Mouse (Mus musculus) CH12.LX (cell line): ENCODE measurements around the gene Ncf4. TPM values are rescaled to one million over a fixed set of nuclear protein-coding genes. Genes with fewer than 3 reads are reported as not detected.

Experiments
- DNase-seq: peaks from one replicate; pipeline ENCODE4 v3.0.0-alpha.2; 2013; ENCODE audit errors: extremely low read depth
- H3K27ac ChIP-seq: 2 replicates; pipeline ENCODE4 v1.5.1; 2012; ENCODE audit warnings: low read depth, mild to moderate bottlenecking, control low read depth, moderate library complexity; ENCODE audit not compliant: insufficient read depth
- H3K27me3 ChIP-seq: replicated peaks from 2 replicates; pipeline ENCODE3; 2012; ENCODE audit warnings: inconsistent platforms
- H3K36me3 ChIP-seq, 2 experiments: replicated peaks in 1 of 2; 2 replicates each; pipeline versions ENCODE3 to v1.6.1; 2012; ENCODE audit warnings: inconsistent platforms in 1 of 2, low read length in 1 of 2, mild to moderate bottlenecking in 1 of 2, mixed read lengths in 1 of 2, moderate library complexity in 1 of 2; ENCODE audit not compliant: control insufficient read depth in 1 of 2, insufficient read depth in 1 of 2
- H3K4me1 ChIP-seq, 2 experiments: 2 replicates each; pipeline ENCODE4 v1.6.1; 2012; ENCODE audit warnings: inconsistent platforms in 1 of 2, moderate library complexity in 1 of 2; ENCODE audit not compliant: insufficient read depth in 2 of 2, control insufficient read depth in 1 of 2
- H3K4me2 ChIP-seq: 2 replicates; pipeline ENCODE4 v1.6.1; 2012; ENCODE audit warnings: low read depth, mild to moderate bottlenecking, control low read depth; ENCODE audit not compliant: poor library complexity, insufficient read depth, severe bottlenecking
- H3K4me3 ChIP-seq, 3 experiments: fragments of 150-350 bp in 1 of 3; sonication (generic) in 1 of 3; replicated peaks in 1 of 3; 2 replicates each; pipeline versions ENCODE3 to v1.5.1; 2011 to 2012; ENCODE audit warnings: low read depth in 2 of 3, low read length in 2 of 3, mild to moderate bottlenecking in 2 of 3, moderate library complexity in 2 of 3, control low read depth in 1 of 3, improper control_type of control experiment in 1 of 3, inconsistent platforms in 1 of 3, mixed read lengths in 1 of 3; ENCODE audit not compliant: poor library complexity in 1 of 3
- H3K79me2 ChIP-seq: replicated peaks from 2 replicates; pipeline ENCODE4 v1.6.1; 2012; ENCODE audit warnings: mild to moderate bottlenecking, moderate library complexity; ENCODE audit not compliant: control insufficient read depth, poor library complexity, insufficient read depth, severe bottlenecking; ENCODE audit errors: extremely low read depth
- H3K9ac ChIP-seq: 2 replicates; pipeline ENCODE4 v1.6.1; 2012; ENCODE audit warnings: low read depth, mild to moderate bottlenecking, control low read depth, moderate library complexity; ENCODE audit not compliant: insufficient read depth
- H3K9me3 ChIP-seq: replicated peaks from 2 replicates; pipeline ENCODE3; 2012; ENCODE audit warnings: low read length, inconsistent platforms, mixed read lengths
- BHLHE40 ChIP-seq: IDR thresholded peaks from 2 replicates; pipeline ENCODE4 v1.6.1; 2011; ENCODE audit warnings: mild to moderate bottlenecking, low read depth, low read length, improper control_type of control experiment
- CHD1 ChIP-seq: IDR thresholded peaks from 2 replicates; pipeline ENCODE4 v1.6.1; 2012; ENCODE audit warnings: low read depth, low read length, improper control_type of control experiment, inconsistent platforms
- CHD2 ChIP-seq: IDR thresholded peaks from 2 replicates; pipeline ENCODE4 v1.6.1; 2011; ENCODE audit warnings: low read length, improper control_type of control experiment
- CTCF ChIP-seq, 2 experiments: IDR thresholded peaks in 1 of 2; conservative IDR thresholded peaks in 1 of 2; 2 replicates each; pipeline ENCODE4 v1.5.1; 2011 to 2012; ENCODE audit warnings: low read depth in 2 of 2, low read length in 2 of 2, improper control_type of control experiment in 1 of 2, inconsistent platforms in 1 of 2, mild to moderate bottlenecking in 1 of 2, moderate library complexity in 1 of 2
- E2F4 ChIP-seq: IDR thresholded peaks from 2 replicates; pipeline ENCODE4 v1.6.1; 2011; ENCODE audit warnings: low read depth, low read length, improper control_type of control experiment; ENCODE audit not compliant: insufficient replicate concordance
- ELF1 ChIP-seq: IDR thresholded peaks from 2 replicates; pipeline ENCODE4 v1.6.1; 2014; ENCODE audit warnings: low read depth, mild to moderate bottlenecking, inconsistent platforms, low read length, improper control_type of control experiment
- EP300 ChIP-seq: IDR thresholded peaks from 2 replicates; pipeline ENCODE4 v1.6.1; 2011; ENCODE audit warnings: low read length, improper control_type of control experiment
- ETS1 ChIP-seq: conservative IDR thresholded peaks from 2 replicates; pipeline ENCODE4 v1.6.1; 2012; ENCODE audit warnings: low read depth, mild to moderate bottlenecking, inconsistent platforms, low read length, improper control_type of control experiment, moderate library complexity
- GABPA ChIP-seq: IDR thresholded peaks from 2 replicates; pipeline ENCODE4 v1.6.1; 2012; ENCODE audit warnings: low read depth, low read length, improper control_type of control experiment, inconsistent platforms; ENCODE audit not compliant: insufficient replicate concordance
- HCFC1 ChIP-seq: IDR thresholded peaks from 2 replicates; pipeline ENCODE4 v1.6.1; 2012; ENCODE audit warnings: low read depth, mild to moderate bottlenecking, inconsistent platforms, low read length, improper control_type of control experiment
- IRF4 ChIP-seq: IDR thresholded peaks from 2 replicates; pipeline ENCODE4 v1.6.1; 2014; ENCODE audit warnings: low read depth, mild to moderate bottlenecking, inconsistent platforms, low read length, improper control_type of control experiment
- JUN ChIP-seq: IDR thresholded peaks from 2 replicates; pipeline ENCODE4 v1.6.1; 2011; ENCODE audit warnings: low read depth, mild to moderate bottlenecking, low read length, improper control_type of control experiment, moderate library complexity; ENCODE audit not compliant: insufficient read depth
- JUND ChIP-seq: conservative IDR thresholded peaks from 2 replicates; pipeline ENCODE4 v1.6.1; 2011; ENCODE audit warnings: low read depth, low read length, improper control_type of control experiment
- KAT2A ChIP-seq: IDR thresholded peaks from 2 replicates; pipeline ENCODE4 v1.6.1; 2012; ENCODE audit warnings: low read length, improper control_type of control experiment, inconsistent platforms; ENCODE audit not compliant: insufficient replicate concordance
- MAFK ChIP-seq: IDR thresholded peaks from 2 replicates; pipeline ENCODE4 v1.6.1; 2011; ENCODE audit warnings: low read length, improper control_type of control experiment; ENCODE audit not compliant: insufficient replicate concordance
- MAX ChIP-seq: IDR thresholded peaks from 2 replicates; pipeline ENCODE4 v1.6.1; 2011; ENCODE audit warnings: low read length, improper control_type of control experiment
- MAZ ChIP-seq: IDR thresholded peaks from 2 replicates; pipeline ENCODE4 v1.6.1; 2012; ENCODE audit warnings: low read depth, mild to moderate bottlenecking, inconsistent platforms, low read length, improper control_type of control experiment, moderate library complexity
- MEF2A ChIP-seq: IDR thresholded peaks from 2 replicates; pipeline ENCODE4 v1.6.1; 2014; ENCODE audit warnings: low read depth, mild to moderate bottlenecking, inconsistent platforms, low read length, improper control_type of control experiment, borderline replicate concordance
- MXI1 ChIP-seq: IDR thresholded peaks from 2 replicates; pipeline ENCODE4 v1.6.1; 2011; ENCODE audit warnings: mild to moderate bottlenecking, low read depth, low read length, improper control_type of control experiment
- MYC ChIP-seq: IDR thresholded peaks from 2 replicates; pipeline ENCODE4 v1.6.1; 2011; ENCODE audit warnings: low read depth, mild to moderate bottlenecking, improper control_type of control experiment, low read length
- NELFE ChIP-seq: IDR thresholded peaks from 2 replicates; pipeline ENCODE4 v1.6.1; 2011; ENCODE audit warnings: low read depth, low read length, improper control_type of control experiment
- PAX5 ChIP-seq: IDR thresholded peaks from 2 replicates; pipeline ENCODE4 v1.6.1; 2012; ENCODE audit warnings: low read length, inconsistent platforms, mixed read lengths
- POLR2A ChIP-seq: IDR thresholded peaks from 2 replicates; pipeline ENCODE4 v1.6.1; 2011; ENCODE audit warnings: low read depth, mild to moderate bottlenecking, improper control_type of control experiment, low read length
- POLR2AphosphoS2 ChIP-seq: IDR thresholded peaks from 2 replicates; pipeline ENCODE4 v1.6.1; 2011; ENCODE audit warnings: low read depth, low read length, improper control_type of control experiment
- RAD21 ChIP-seq: IDR thresholded peaks from 2 replicates; pipeline ENCODE4 v1.6.1; 2011; ENCODE audit warnings: low read depth, mild to moderate bottlenecking, low read length, improper control_type of control experiment, moderate library complexity
- RCOR1 ChIP-seq: conservative IDR thresholded peaks from 2 replicates; pipeline ENCODE4 v1.6.1; 2012; ENCODE audit warnings: low read depth, mild to moderate bottlenecking, inconsistent platforms, low read length, improper control_type of control experiment
- SIN3A ChIP-seq: IDR thresholded peaks from 2 replicates; pipeline ENCODE4 v1.6.1; 2012; ENCODE audit warnings: low read length, improper control_type of control experiment, inconsistent platforms
- SMC3 ChIP-seq: IDR thresholded peaks from 2 replicates; pipeline ENCODE4 v1.6.1; 2011; ENCODE audit warnings: low read depth, low read length, improper control_type of control experiment
- TBP ChIP-seq: conservative IDR thresholded peaks from 2 replicates; pipeline ENCODE4 v1.6.1; 2011; ENCODE audit warnings: low read depth, low read length, improper control_type of control experiment
- TCF12 ChIP-seq: IDR thresholded peaks from 2 replicates; pipeline ENCODE4 v1.6.1; 2014; ENCODE audit warnings: low read depth, mild to moderate bottlenecking, inconsistent platforms, low read length, improper control_type of control experiment
- UBTF ChIP-seq: IDR thresholded peaks from 2 replicates; pipeline ENCODE4 v1.6.1; 2012; ENCODE audit warnings: low read depth, mild to moderate bottlenecking, inconsistent platforms, low read length, improper control_type of control experiment, moderate library complexity
- USF1 ChIP-seq: IDR thresholded peaks from 2 replicates; pipeline ENCODE4 v1.6.1; 2014; ENCODE audit warnings: low read depth, mild to moderate bottlenecking, inconsistent platforms, low read length, improper control_type of control experiment
- USF2 ChIP-seq: conservative IDR thresholded peaks from 2 replicates; pipeline ENCODE4 v1.6.1; 2011; ENCODE audit warnings: low read depth, low read length, improper control_type of control experiment
- ZC3H11A ChIP-seq: IDR thresholded peaks from 2 replicates; pipeline ENCODE4 v1.6.1; 2012; ENCODE audit warnings: low read depth, mild to moderate bottlenecking, inconsistent platforms, low read length, improper control_type of control experiment
- ZKSCAN1 ChIP-seq: IDR thresholded peaks from 2 replicates; pipeline ENCODE4 v1.6.1; 2012; ENCODE audit warnings: low read depth, inconsistent platforms, low read length, improper control_type of control experiment, borderline replicate concordance
- ZMIZ1 ChIP-seq: IDR thresholded peaks from 2 replicates; pipeline ENCODE4 v1.6.1; 2012; ENCODE audit warnings: low read depth, mild to moderate bottlenecking, inconsistent platforms, low read length, improper control_type of control experiment
- ZNF384 ChIP-seq: IDR thresholded peaks from 2 replicates; pipeline ENCODE4 v1.6.1; 2012; ENCODE audit warnings: low read depth, low read length, improper control_type of control experiment, inconsistent platforms
- dilution Hi-C: fragments of 300-500 bp; cut with MboI; formaldehyde crosslinking; loops from 2 replicates; pipeline ENCODE4 v1.14.3; 2020; ENCODE audit warnings: low sequenced_read_pairs; ENCODE audit not compliant: extremely low pct_unique_long_range_greater_than_20kb, extremely low pct_ligation_motif_present
- in situ Hi-C: fragments of 300-500 bp; cut with MboI; formaldehyde crosslinking; loops from 3 replicates; pipeline ENCODE4 v1.14.3; 2019; ENCODE audit warnings: low sequenced_read_pairs, low pct_ligation_motif_present, low pct_unique_long_range_greater_than_20kb, mixed read lengths
- polyA plus RNA-seq: library from polyadenylated mRNA; unstranded; fragments of >175 nt; gene quantifications from 2 replicates; pipeline ENCODE4 v1.2.1, GENCODE M21; 2012; ENCODE audit warnings: low read depth; ENCODE audit not compliant: insufficient read length
- total RNA-seq, 2 experiments: library from RNA; depleted of rRNA; stranded (reverse); fragments of 300-350 nt in 1 of 2; fragments of >200 nt in 1 of 2; gene quantifications; 2 replicates each; pipeline ENCODE4 v1.2.3; 2012 to 2014

Ncf4 gene
- total RNA-seq (2012; rRNA removed) (213 and 339 TPM in 2 replicates), total RNA-seq (2014; rRNA removed) (177 and 188 TPM in 2 replicates), polyA plus RNA-seq (118 and 145 TPM in 2 replicates)

- Histone ChIP-seq H3K9ac (peak within 1 kb of the TSS; percentile 87), H3K4me3 (peak within 1 kb of the TSS; percentile 63 to 85 (median 84)), H3K4me1 (peaks cover 52 to 66% of the 10 kb centered on the region in 2 experiments), H3K4me2 (peak within 1 kb of the TSS; percentile 86), H3K27me3 (no peaks in the 10 kb centered on the region), H3K79me2 (peaks cover 24% of the 10 kb centered on the region), H3K36me3 (peaks cover 13 to 14% of the 10 kb centered on the region in 2 experiments), H3K9me3 (no peaks in the 10 kb centered on the region), H3K27ac (peak within 1 kb of the TSS; percentile 98)
- in situ Hi-C loops (loop anchor here (5.0 to 10.0 kb wide), 2 partner anchors 63 to 270 kb away; partner anchors contain the start of gene Eif3d), dilution Hi-C loops (no loop called here)
- DNase-seq = peak; percentile 99
- peak; percentile 92 for TF ChIP-seq ELF1
- no peak for TF ChIP-seq ZC3H11A
- TF ChIP-seq SMC3 = no peak; the same call in 1 of the 2 replicates
- TF ChIP-seq MXI1 = no peak; the same call in 1 of the 2 replicates
- peak; percentile 93 for TF ChIP-seq IRF4
- TF ChIP-seq ETS1 = peak; percentile 88
- 0 out of 2 replicates have a peak, but pooled peaks have one; percentile 22 for TF ChIP-seq KAT2A
- TF ChIP-seq ZNF384 = no peak
- TF ChIP-seq CHD2 = peak; percentile 80
- peak; percentile 61; the same call in 1 of the 2 replicates for TF ChIP-seq MAX
- TF ChIP-seq CHD1 = no peak
- TF ChIP-seq ZKSCAN1 = peak; percentile 85
- TF ChIP-seq JUND = peak; percentile 4; the same call in 1 of the 2 replicates
- TF ChIP-seq SIN3A = peak; percentile 86
- 0 out of 2 replicates have a peak, but pooled peaks have one; percentile 34 for TF ChIP-seq E2F4
- no peak; the same call in 1 of the 2 replicates for TF ChIP-seq POLR2AphosphoS2
- TF ChIP-seq UBTF = peak; percentile 76
- TF ChIP-seq MEF2A = peak; percentile 88
- no peak for TF ChIP-seq GABPA
- peak; percentile 94 for TF ChIP-seq RCOR1
- TF ChIP-seq POLR2A = peak; percentile 66
- peak; percentile 66 for TF ChIP-seq NELFE
- no peak for TF ChIP-seq PAX5
- peak; percentile 17 for TF ChIP-seq ZMIZ1
- TF ChIP-seq MAFK = 0 out of 2 replicates have a peak, but pooled peaks have one; percentile 19
- no peak for TF ChIP-seq CTCF (conservative IDR thresholded peaks at IDR 0.05 in 1 of 2, IDR thresholded peaks at IDR 0.05 in 1 of 2; ENCODE audit: low read depth in 2 of 2, low read length in 2 of 2)
- peak; percentile 49; the same call in 1 of the 2 replicates for TF ChIP-seq HCFC1
- peak; percentile 92 for TF ChIP-seq EP300
- no peak; the same call in 1 of the 2 replicates for TF ChIP-seq USF2
- TF ChIP-seq TBP = peak; percentile 93
- TF ChIP-seq TCF12 = peak; percentile 98
- TF ChIP-seq RAD21 = peak; percentile 3
- TF ChIP-seq JUN = 0 out of 2 replicates have a peak, but pooled peaks have one; percentile 21
- no peak for TF ChIP-seq USF1
- no peak; the same call in 1 of the 2 replicates for TF ChIP-seq MYC
- peak; percentile 87 for TF ChIP-seq BHLHE40
- peak; percentile 66 for TF ChIP-seq MAZ
Observed at GRCm38 (mm10) chr15:78244695-78245492, at the start of gene Ncf4. Ncf4 (plus strand) TSS chr15:78244801.
